Mouse (Mus musculus) left cerebral cortex, adult 2 months (tissue): ENCODE data around the gene Dapk3. TPM values are rescaled to one million over a fixed set of nuclear protein-coding genes. Genes with fewer than 3 reads are reported as not detected.

Experiments
- DNase-seq, 2 experiments: peaks; one replicate each; pipeline ENCODE4 v3.0.0; 2021 to 2022; ENCODE audit warnings: low spot score in 2 of 2, mixed read lengths in 1 of 2; ENCODE audit errors: extremely low spot score in 1 of 2
- H3K27ac ChIP-seq: fragments of 200-600 bp; 2 replicates; pipeline ENCODE4 v1.8.1; 2022
- H3K4me3 ChIP-seq: fragments of 200-600 bp; 2 replicates; pipeline ENCODE4 v1.8.1; 2022
- CTCF ChIP-seq: fragments of 200-600 bp; IDR thresholded peaks from 2 replicates; pipeline ENCODE4 v1.8.1; 2022; ENCODE audit warnings: antibody characterized with exemption, mild to moderate bottlenecking, moderate library complexity
- intact Hi-C: fragments of 180-260 bp; cut with DNase I; formaldehyde crosslinking; loops from one replicate; pipeline ENCODE4 v1.15.1; 2025
- long read RNA-seq, 2 experiments: library from polyadenylated mRNA; stranded (forward); transcript quantifications; one replicate each; pipeline ENCODE4 v2.0.0; 2021; ENCODE audit warnings: borderline mapping rate in 2 of 2
- total RNA-seq, 2 experiments: library from RNA; stranded (reverse); gene quantifications; 2 replicates each; pipeline ENCODE4 v1.2.3; 2021

Dapk3 gene
- total RNA-seq, result 10 to 100 TPM; 74.6 to 89.4 TPM
- long read RNA-seq, experiment 1, transcript Dapk3-202 (9 exons, 1,730 nt), result major isoform, 59 of 99 reads
- long read RNA-seq, experiment 1, transcript Dapk3-209 (8 exons, 1,482 nt), result minor isoform, 9 of 99 reads
- long read RNA-seq, experiment 1, partial matches to known transcripts, result 1 of 99 reads
- long read RNA-seq, experiment 1, other reads (novel, unspliced or antisense), result 26 of 99 reads
- long read RNA-seq, experiment 2, transcript Dapk3-209 (8 exons, 1,482 nt), result minor isoform, 6 of 69 reads
- long read RNA-seq, experiment 2, transcript Dapk3-202 (9 exons, 1,730 nt), result major isoform, 41 of 69 reads
- long read RNA-seq, experiment 2, partial matches to known transcripts, result 0 of 69 reads
- long read RNA-seq, experiment 2, other reads (novel, unspliced or antisense), result 18 of 69 reads

GRCm38 (mm10) chr10:81182336-81183333 lies at the start of gene Dapk3:
Gene Dapk3, plus strand, starts transcription at chr10:81183005.
- peak within 1 kb of the TSS; percentile 93 for H3K27ac ChIP-seq
- peak within 1 kb of the TSS; percentile 65 for H3K4me3 ChIP-seq
- DNase-seq, result peak; percentile 95 to 96
- no peak; the same call in 1 of the 2 replicates for TF ChIP-seq CTCF
- intact Hi-C loops, result loop anchor here (1.0 kb wide), 1 partner anchor 10 kb away; no protein-coding TSS in a partner anchor

GRCm38 (mm10) chr10:81134181-81134587 lies 48.6 kb upstream of the Dapk3 start:
- intact Hi-C loops, result no loop called here
- Histone ChIP-seq H3K27ac (peak overlapping the region; percentile 40), H3K4me3 (no peak overlapping the region; the same call in 1 of the 2 replicates)
- TF ChIP-seq CTCF, result no peak
- DNase-seq, result peak in 1 of 2 experiments; percentile 63

DNA sequence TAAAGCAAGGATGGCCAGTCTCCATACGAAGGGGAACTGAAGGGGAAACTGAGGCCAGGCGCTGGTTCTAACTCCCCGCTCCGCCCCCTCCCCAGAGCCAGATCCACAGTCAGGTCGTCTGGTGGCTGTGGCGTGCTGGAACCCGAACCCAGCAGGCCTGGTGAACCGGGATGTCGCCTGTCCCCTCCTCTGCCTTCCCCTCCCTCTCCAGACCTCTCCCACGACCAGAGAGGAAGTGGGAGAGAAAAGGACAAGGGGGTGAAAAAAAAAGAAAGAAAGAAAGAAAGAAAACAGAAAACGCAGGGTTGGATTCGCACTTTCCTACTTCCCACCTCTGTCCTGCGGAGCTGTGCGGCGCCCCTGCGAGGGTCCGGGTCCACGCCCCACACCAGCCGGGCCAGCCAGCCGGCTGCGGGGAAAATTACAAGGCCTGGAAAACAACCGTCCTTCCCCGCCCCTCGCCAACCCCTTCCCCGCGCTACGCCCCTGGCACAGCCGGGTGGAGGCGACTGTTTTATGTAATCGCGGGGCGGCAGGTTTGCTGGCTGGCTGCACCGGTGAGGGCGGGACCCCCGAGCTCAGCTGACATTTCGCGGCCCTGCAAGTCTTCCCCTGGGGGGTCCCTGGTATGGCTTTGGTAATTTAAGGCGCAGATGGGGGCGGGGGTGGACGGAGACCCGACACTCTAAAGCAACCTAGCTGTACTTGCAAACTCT lies 47.7 kb upstream of the Dapk3 start, which contains the start of gene Zbtb7a:
Gene Zbtb7a, plus strand, starts transcription at position 255 of the 716 bp plus-strand sequence.
- H3K27ac ChIP-seq, result peak within 1 kb of the TSS; percentile 96
- no peak for TF ChIP-seq CTCF
- intact Hi-C loops, result no loop called here
- DNase-seq, result peak; percentile 64 to 68
- peak within 1 kb of the TSS; percentile 61 for H3K4me3 ChIP-seq

GRCm38 (mm10) chr10:81135831-81136705 lies 46.7 kb upstream of the Dapk3 start:
- H3K4me3 ChIP-seq, result peak overlapping the region; percentile 61
- DNase-seq, result peak; percentile 66 to 70
- no peak; the same call in 1 of the 2 replicates for TF ChIP-seq CTCF
- intact Hi-C loops, result loop anchor here (2.0 kb wide), 1 partner anchor 33 kb away; no protein-coding TSS in a partner anchor
- peak overlapping the region; percentile 96 for H3K27ac ChIP-seq

DNA sequence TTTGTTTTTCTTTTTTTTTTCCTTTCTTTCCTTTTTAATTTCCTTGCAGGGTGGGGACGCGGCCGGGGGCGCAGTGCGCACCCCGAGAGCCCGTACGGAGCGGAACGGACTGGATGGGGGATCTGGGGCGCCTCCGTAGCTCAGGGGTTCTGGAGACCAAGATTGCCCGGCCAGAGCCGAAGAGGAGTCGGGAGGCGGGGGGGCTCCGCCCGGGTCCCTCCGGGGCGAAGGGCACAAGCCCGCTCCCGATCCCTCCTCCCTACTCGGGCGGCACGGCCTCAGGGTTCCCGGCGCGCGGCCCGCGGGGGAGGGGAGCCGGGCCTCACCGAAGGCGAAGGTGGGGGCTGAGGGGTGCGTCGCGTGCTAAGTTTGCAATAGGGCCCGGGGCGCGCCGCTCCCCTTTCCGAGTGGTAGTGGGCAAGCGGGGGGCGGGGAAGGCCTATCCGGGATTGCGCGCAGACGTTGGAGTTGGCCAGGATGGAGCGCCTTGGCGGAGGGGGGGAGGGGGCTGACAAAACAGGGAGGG lies 46.0 kb upstream of the Dapk3 start:
- Histone ChIP-seq H3K4me3 (peak overlapping the region; percentile 61), H3K27ac (peak overlapping the region; percentile 96)
- intact Hi-C loops, result loop anchor here (2.0 kb wide), 1 partner anchor 32 kb away; no protein-coding TSS in a partner anchor
- TF ChIP-seq CTCF, result no peak
- peak; percentile 72 to 84 for DNase-seq

DNA sequence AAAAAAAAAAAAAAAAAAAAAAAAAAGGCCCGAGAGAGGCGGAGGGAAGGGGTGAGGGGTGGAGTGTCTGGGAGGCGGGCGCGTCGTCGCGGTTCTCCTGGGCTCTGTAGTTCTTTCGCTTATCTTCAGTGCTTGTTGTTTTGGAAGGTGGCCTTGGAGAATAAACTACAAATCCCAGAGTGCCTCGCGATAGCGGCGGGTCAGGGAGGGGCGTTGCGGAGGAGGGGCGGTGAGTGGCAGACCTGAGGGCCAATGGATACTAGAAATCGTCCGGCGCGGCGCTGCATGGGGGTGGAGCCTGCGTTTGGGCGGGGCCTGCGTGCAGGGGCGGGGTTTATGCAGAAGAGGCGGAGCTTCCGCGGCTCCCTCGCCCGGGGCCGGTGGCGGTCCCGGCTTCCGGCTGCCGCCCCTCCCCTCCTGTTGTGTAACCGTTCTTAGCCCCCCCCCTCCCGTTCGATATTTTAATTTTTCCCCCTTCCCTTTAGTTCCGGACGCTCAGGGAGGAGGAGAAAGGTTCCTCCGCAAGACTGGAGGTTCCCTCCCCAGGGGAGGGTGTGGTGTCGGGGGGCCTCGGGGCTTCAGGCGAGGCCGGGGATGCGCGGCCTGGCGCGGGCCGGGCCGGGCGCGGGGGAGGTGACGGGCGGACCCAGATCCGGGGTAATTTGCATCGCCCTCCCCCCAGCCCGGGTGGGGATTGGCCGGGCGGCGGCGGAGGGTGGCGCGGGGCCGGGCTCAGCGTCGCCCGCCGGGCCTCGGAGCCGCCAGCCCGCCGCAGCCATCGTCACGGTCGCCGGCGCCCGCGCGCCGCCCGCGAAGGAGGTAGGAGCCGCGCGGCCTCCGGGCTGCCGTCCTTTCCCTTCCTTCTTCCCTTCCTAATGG lies 45.3 kb upstream of the Dapk3 start:
- peak overlapping the region; percentile 83 for H3K4me3 ChIP-seq
- intact Hi-C loops, result loop anchor here (2.0 kb wide), 1 partner anchor 31 kb away; no protein-coding TSS in a partner anchor
- DNase-seq, result peak; percentile 99 to 100
- peak overlapping the region; percentile 98 for H3K27ac ChIP-seq
- no peak for TF ChIP-seq CTCF

DNA sequence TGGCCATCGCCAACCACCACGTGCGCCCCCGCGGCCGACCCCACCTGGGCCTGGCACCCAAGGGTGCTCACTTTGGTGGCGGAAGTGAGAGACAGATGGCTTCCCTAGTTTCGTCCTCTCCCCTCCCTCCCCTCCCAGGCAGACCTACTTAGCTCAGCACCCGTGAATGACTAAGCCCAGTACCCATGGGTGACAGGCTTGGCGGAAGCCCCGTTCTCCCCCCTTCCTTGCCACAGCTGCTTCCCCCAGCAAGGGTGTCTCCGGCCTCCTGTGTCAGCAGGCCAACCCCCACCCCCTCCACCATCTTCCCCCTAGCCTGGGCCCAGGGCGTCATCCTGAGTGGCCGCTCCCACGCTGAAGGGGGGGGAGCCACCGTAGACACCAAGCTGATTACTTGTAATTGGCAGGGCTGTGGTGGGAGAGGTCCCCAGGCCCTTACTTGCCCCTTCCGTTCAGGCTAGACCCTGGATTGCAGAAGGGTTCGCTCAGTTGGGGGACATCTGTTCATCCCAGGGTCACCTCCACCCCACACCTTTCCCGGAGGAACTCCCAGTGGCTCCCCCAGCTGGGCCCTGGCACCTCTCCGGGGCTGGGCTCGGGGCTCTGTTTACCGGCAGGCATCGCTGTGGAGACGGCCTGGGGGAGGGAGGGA lies 44.5 kb upstream of the Dapk3 start:
- DNase-seq, result peak; percentile 49 to 51
- intact Hi-C loops, result no loop called here
- no peak for TF ChIP-seq CTCF
- peak overlapping the region; percentile 83 for H3K4me3 ChIP-seq
- H3K27ac ChIP-seq, result peak overlapping the region; percentile 98

- Histone ChIP-seq H3K4me3 (peak overlapping the region; percentile 83), H3K27ac (peak overlapping the region; percentile 16)
- TF ChIP-seq CTCF, result no peak
- DNase-seq, result no peak
- intact Hi-C loops, result no loop called here
These were observed 43.8 kb upstream of the Dapk3 start for GRCm38 (mm10) chr10:81138821-81139528.
